Mouse (Mus musculus) stomach, postnatal 0 days (tissue): ENCODE measurements around the gene Zmynd8.

Source experiments
- CTCF ChIP-seq: IDR thresholded peaks from 2 replicates; pipeline ENCODE4 v1.5.1; 2016; ENCODE audit warnings: antibody characterized with exemption, low read depth, mild to moderate bottlenecking, moderate library complexity
- EP300 ChIP-seq: optimal IDR thresholded peaks from 2 replicates; pipeline ENCODE3; 2016; ENCODE audit warnings: antibody characterized with exemption

DNA sequence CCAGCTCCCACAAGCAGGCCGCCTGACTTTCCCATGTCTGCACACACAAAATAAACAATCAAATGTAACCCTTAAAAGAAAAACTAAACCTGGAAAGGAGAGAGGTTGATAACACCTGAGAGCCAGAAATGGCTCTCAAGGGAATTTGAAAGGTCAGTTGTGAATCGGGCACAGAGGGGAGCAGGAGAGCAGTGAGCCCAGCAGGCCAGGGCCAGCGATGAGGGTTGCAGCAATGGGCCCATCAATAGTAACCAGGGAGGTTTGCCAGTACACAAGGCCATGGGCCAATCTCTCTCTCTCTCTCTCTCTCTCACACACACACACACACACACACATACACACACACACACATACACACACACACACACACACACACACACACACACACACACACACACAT is 34.0 kb downstream of the Zmynd8 start:
- TF ChIP-seq CTCF, result no peak
- TF ChIP-seq EP300, result no peak
